Mouse (Mus musculus) layer of hippocampus, postnatal 10 days (tissue): ENCODE data around the gene Tlx3. TPM values are rescaled to one million over a fixed set of nuclear protein-coding genes. Genes with fewer than 3 reads are reported as not detected.

Experiments used
- DNase-seq, 2 experiments: peaks; one replicate each; pipeline ENCODE4 v3.0.0; 2021; ENCODE audit warnings: low spot score in 2 of 2
- total RNA-seq, 2 experiments: library from RNA; stranded (reverse); gene quantifications; 2 replicates each; pipeline ENCODE4 v1.2.3; 2021

Tlx3 gene
- total RNA-seq, 2 experiments from 2014 or later = not detected

- DNase-seq = no peak
Observed at GRCm38 (mm10) chr11:33151128-33151779, 52.1 kb downstream of the Tlx3 start.

Other genes with a start within 250 kb of the Tlx3 start
- gene Fgf18, start 56.2 kb downstream of the Tlx3 start, total RNA-seq = 1 to 10 TPM; 8.1 to 8.9 TPM
- 100 to 1,000 TPM; 225 to 246 TPM for gene Npm1, start 40.4 kb downstream of the Tlx3 start, total RNA-seq
- under 1 TPM in 1 of 2 experiments, not detected in 1; 0.36 TPM for gene Gm12117, start 73.1 kb upstream of the Tlx3 start, total RNA-seq